Mouse (Mus musculus) gastrocnemius, adult 2 months (tissue): ENCODE results near the gene Tbx6. TPM values are rescaled to one million over a fixed set of nuclear protein-coding genes. Genes with fewer than 3 reads are reported as not detected.

Source experiments
- DNase-seq: peaks from one replicate; pipeline ENCODE4 v3.0.0; 2022
- H3K27ac ChIP-seq: fragments of 200-600 bp; 2 replicates; pipeline ENCODE4 v1.8.1; 2022; ENCODE audit warnings: mild to moderate bottlenecking
- H3K4me3 ChIP-seq: fragments of 200-600 bp; 2 replicates; pipeline ENCODE4 v1.8.1; 2022; ENCODE audit warnings: mild to moderate bottlenecking, moderate library complexity
- CTCF ChIP-seq: fragments of 200-600 bp; IDR thresholded peaks from 2 replicates; pipeline ENCODE4 v1.8.1; 2022; ENCODE audit warnings: antibody characterized with exemption, mild to moderate bottlenecking, moderate library complexity
- intact Hi-C: fragments of 180-260 bp; cut with DNase I; formaldehyde crosslinking; loops from one replicate; pipeline ENCODE4 v1.15.1; 2025
- total RNA-seq, 2 experiments: library from RNA; stranded (reverse); gene quantifications; 2 replicates each; pipeline ENCODE4 v1.2.3; 2021

Gene Tbx6
- total RNA-seq, 2 experiments from 2014 or later: 0.42 to 0.48 TPM

DNA sequence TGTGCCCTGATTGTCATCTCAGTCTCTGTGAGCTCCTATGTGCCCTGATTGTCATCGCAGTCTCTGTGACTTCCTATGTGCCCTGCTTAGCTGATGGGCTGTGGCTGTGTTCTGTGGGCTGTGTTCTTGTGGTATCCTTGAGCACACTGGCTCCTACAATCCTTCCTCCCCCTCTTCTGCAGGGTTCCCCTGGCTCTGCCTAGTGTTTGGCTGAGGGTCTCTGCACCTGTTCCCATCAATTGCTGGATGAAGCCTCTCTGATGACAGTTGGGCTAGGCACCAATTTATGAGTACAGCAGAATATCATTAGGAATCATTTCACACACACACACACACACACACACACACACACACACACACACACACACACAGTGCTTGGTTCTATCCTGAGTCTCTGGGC, 52.0 kb downstream of the Tbx6 start:
- no peak for TF ChIP-seq CTCF

More for the DNA sequence above, 52.0 kb downstream of the Tbx6 start:
- Histone ChIP-seq H3K27ac (no peak overlapping the region), H3K4me3 (no peak overlapping the region)
- no peak for DNase-seq
- intact Hi-C loops: loop anchor here (2.0 kb wide), 1 partner anchor 272 kb away; no protein-coding TSS in a partner anchor

Other genes with a start within 250 kb of the Tbx6 start
- 100 to 1,000 TPM; 153 to 163 TPM for gene Eif3c, start 215.1 kb upstream of the Tbx6 start, total RNA-seq
- under 1 TPM; 0.38 to 0.78 TPM for gene Apobr, start 196.5 kb upstream of the Tbx6 start, total RNA-seq
- 10 to 100 TPM in 1 of 2 experiments, 1 to 10 TPM in 1; 9.1 to 13.4 TPM for gene Cln3, start 195.7 kb upstream of the Tbx6 start, total RNA-seq
- not detected for gene Il27, start 186.5 kb upstream of the Tbx6 start, total RNA-seq
- 10 to 100 TPM in 1 of 2 experiments, 1 to 10 TPM in 1; 8.8 to 10.9 TPM for gene Nupr1, start 150.6 kb upstream of the Tbx6 start, total RNA-seq
- 10 to 100 TPM; 30.0 to 34.1 TPM for gene Sgf29, start 132.2 kb upstream of the Tbx6 start, total RNA-seq
- 10 to 100 TPM; 16.6 to 16.8 TPM for gene Sult1a1, start 105.1 kb upstream of the Tbx6 start, total RNA-seq
- gene Bola2, start 86.1 kb upstream of the Tbx6 start, total RNA-seq: 10 to 100 TPM; 35.1 to 36.9 TPM
- gene Slx1b, start 85.7 kb upstream of the Tbx6 start, total RNA-seq: 1 to 10 TPM; 2.7 to 3.3 TPM
- gene Coro1a, start 73.7 kb upstream of the Tbx6 start, total RNA-seq: 1 to 10 TPM; 2.3 to 2.4 TPM
- 10 to 100 TPM; 22.3 to 22.4 TPM for gene Mapk3, start 21.9 kb upstream of the Tbx6 start, total RNA-seq
- 1 to 10 TPM in 1 of 2 experiments, under 1 TPM in 1; 0.67 to 1.3 TPM for gene Gdpd3, start 15.1 kb upstream of the Tbx6 start, total RNA-seq
- 10 to 100 TPM; 74.6 to 93.1 TPM for gene Ypel3, start 4.5 kb upstream of the Tbx6 start, total RNA-seq
- gene Ppp4c, start 11.0 kb downstream of the Tbx6 start, total RNA-seq: 10 to 100 TPM; 22.8 to 25.7 TPM
- 10 to 100 TPM; 61.1 to 64.6 TPM for gene Fam57b, start 16.2 kb downstream of the Tbx6 start, total RNA-seq
- gene 4930451I11Rik, start 50.2 kb downstream of the Tbx6 start, total RNA-seq: not detected
- gene Doc2a, start 65.9 kb downstream of the Tbx6 start, total RNA-seq: not detected
- gene Hirip3, start 80.5 kb downstream of the Tbx6 start, total RNA-seq: 1 to 10 TPM; 5.3 to 6.3 TPM
- 10 to 100 TPM in 1 of 2 experiments, 1 to 10 TPM in 1; 8.7 to 12.9 TPM for gene Ino80e, start 80.9 kb downstream of the Tbx6 start, total RNA-seq
- gene Taok2, start 103.2 kb downstream of the Tbx6 start, total RNA-seq: 10 to 100 TPM; 22.3 to 23.5 TPM
- gene Tmem219, start 141.4 kb downstream of the Tbx6 start, total RNA-seq: 10 to 100 TPM; 10.9 to 11.3 TPM
- gene Kctd13, start 147.4 kb downstream of the Tbx6 start, total RNA-seq: 1 to 10 TPM; 2.5 to 2.9 TPM
- not detected for gene Asphd1, start 168.1 kb downstream of the Tbx6 start, total RNA-seq
- gene Sez6l2, start 169.1 kb downstream of the Tbx6 start, total RNA-seq: 1 to 10 TPM; 1.1 to 1.4 TPM
- 10 to 100 TPM; 29.3 to 41.0 TPM for gene Cdipt, start 194.4 kb downstream of the Tbx6 start, total RNA-seq
- gene Cdiptos, start 194.6 kb downstream of the Tbx6 start, total RNA-seq: under 1 TPM in 1 of 2 experiments, not detected in 1; 0.47 TPM
- 10 to 100 TPM; 26.5 to 30.2 TPM for gene Mvp, start 233.1 kb downstream of the Tbx6 start, total RNA-seq
- not detected for gene Pagr1b, start 235.0 kb downstream of the Tbx6 start, total RNA-seq
- gene Pagr1a, start 235.9 kb downstream of the Tbx6 start, total RNA-seq: 1 to 10 TPM in 1 of 2 experiments, not detected in 1; 2.4 TPM
- 10 to 100 TPM; 19.4 to 21.7 TPM for gene Gm42742, start 239.6 kb downstream of the Tbx6 start, total RNA-seq
- under 1 TPM; 0.14 to 0.61 TPM for gene Prrt2, start 239.7 kb downstream of the Tbx6 start, total RNA-seq
- 10 to 100 TPM; 74.5 to 79.0 TPM for gene Maz, start 245.6 kb downstream of the Tbx6 start, total RNA-seq